Mouse (Mus musculus) forebrain, embryonic 12.5 days (tissue): ENCODE data around the gene Ezh1. TPM values are rescaled to one million over a fixed set of nuclear protein-coding genes. Genes with fewer than 3 reads are reported as not detected.
A peak's percentile ranks its signal among the peaks of the same experiment; 100 is the strongest.
"Not testable (repeated sequence)": the region's sequence is repeated elsewhere in the genome, so short reads cannot be mapped to it uniquely, and the experiment has no call there.

ENCODE experiments used
- ATAC-seq: fragments of 200-750 bp; cut with Nextera tagmentation; 2 replicates; pipeline ENCODE4 v1.8.0; 2017; ENCODE audit warnings: moderate TSS enrichment; ENCODE audit not compliant: low FRiP score
- H3K27ac ChIP-seq: fragments of 300-500 bp; sonication (generic); 2 replicates; pipeline ENCODE4 v1.5.1; 2016; ENCODE audit warnings: mild to moderate bottlenecking
- H3K27me3 ChIP-seq: fragments of 300-500 bp; sonication (generic); 2 replicates; pipeline ENCODE4 v1.6.1; 2016; ENCODE audit warnings: mild to moderate bottlenecking
- H3K36me3 ChIP-seq: fragments of 300-500 bp; sonication (generic); replicated peaks from 2 replicates; pipeline ENCODE4 v1.6.1; 2016; ENCODE audit warnings: mild to moderate bottlenecking
- H3K4me1 ChIP-seq: fragments of 300-500 bp; sonication (generic); 2 replicates; pipeline ENCODE4 v1.6.1; 2016
- H3K4me2 ChIP-seq: fragments of 300-500 bp; sonication (generic); 2 replicates; pipeline ENCODE4 v1.6.1; 2016; ENCODE audit warnings: mild to moderate bottlenecking, moderate library complexity
- H3K4me3 ChIP-seq: fragments of 300-500 bp; sonication (generic); replicated peaks from 2 replicates; pipeline ENCODE4 v1.5.1; 2016; ENCODE audit warnings: mild to moderate bottlenecking
- H3K9ac ChIP-seq: fragments of 300-500 bp; sonication (generic); 2 replicates; pipeline ENCODE4 v1.6.1; 2016; ENCODE audit warnings: mild to moderate bottlenecking
- H3K9me3 ChIP-seq: fragments of 300-500 bp; sonication (generic); 2 replicates; pipeline ENCODE4 v1.6.1; 2016
- WGBS: fragments of 180-500 bp; shearing (Covaris S2); methylation state at CpG from one replicate; pipeline ENCODE4 v1.1.7; 2016; 5-methylcytosine and 5-hydroxymethylcytosine counted together
- polyA plus RNA-seq: library from polyadenylated mRNA; unstranded; fragments of >200 nt; fragmentation: Nextera tagmentation; extraction: Ambion mirVana; gene quantifications from 2 replicates; pipeline ENCODE4 v1.2.1, GENCODE M21; 2016

Gene Ezh1
- polyA plus RNA-seq, 1 experiment from 2014 or later: 12.5 TPM

DNA sequence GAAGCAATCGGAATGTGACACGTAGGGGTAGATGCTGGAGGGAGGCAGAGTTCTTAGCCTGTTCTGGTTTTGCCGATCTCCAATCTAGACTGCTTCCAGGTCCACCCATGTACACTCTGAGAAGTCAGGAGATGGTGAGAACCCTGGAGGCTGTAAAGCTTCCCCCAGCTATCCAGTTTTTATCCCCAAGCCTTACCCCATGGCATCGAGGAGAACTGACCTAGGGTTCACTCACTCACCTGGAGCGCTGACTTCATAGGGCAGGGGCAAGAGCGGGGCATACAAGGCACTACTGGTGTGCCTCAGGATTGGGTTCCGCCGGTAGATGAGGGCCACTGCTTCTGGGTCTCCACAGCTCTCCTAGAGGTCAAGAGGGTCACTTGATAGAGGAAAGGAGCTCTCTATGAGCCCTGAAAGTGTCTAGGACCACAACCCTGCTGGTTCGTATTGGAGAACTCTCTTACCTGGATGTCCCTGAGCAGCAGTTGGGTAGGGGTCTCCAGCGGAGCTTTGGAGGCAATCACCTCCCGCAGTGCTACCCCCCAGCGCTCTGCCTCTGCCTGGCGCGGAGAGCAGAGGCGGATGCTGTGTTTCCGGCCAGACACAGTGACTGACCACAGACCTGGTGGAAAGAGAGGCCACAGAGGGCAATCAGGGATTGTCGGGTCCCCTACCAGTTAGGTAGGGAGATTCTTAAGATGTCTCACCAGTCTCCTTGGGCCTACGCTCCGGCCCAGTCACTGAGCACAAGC is 58.9 kb downstream of the Ezh1 start:
- no peak overlapping the region for H3K9ac ChIP-seq
- H3K27me3 ChIP-seq: peaks cover 83% of the 10 kb centered on the region
- H3K27ac ChIP-seq: no peak overlapping the region
- ATAC-seq: no peak
- peaks cover 48% of the 10 kb centered on the region for H3K4me1 ChIP-seq
- no peaks in the 10 kb centered on the region for H3K9me3 ChIP-seq
- H3K4me2 ChIP-seq: no peak overlapping the region
- peaks cover 17% of the 10 kb centered on the region for H3K36me3 ChIP-seq
- 41% methylated on average over 19 of the region's 19 CpGs for WGBS
- no peak overlapping the region for H3K4me3 ChIP-seq

DNA sequence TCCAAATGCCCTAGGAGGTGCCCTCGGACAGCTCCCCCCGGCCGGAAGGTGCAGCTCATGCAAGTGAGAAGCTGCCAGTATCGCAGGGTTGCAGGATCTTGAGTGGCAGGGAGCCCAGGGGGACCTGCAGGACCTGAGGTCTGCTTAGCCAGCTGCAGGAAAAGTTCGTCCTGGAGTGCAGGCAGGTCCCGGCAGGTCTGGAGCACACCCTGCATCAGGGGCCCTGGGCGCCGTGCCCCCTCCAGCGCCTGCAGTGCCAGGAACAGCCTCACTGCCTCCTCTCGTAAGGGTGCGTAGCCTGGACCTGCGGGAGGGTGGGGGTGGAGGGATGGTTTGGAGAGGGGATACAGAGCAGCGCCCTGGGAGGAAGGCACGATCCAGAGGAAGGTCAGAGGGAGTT is 59.9 kb downstream of the Ezh1 start:
- ATAC-seq: no peak

DNA sequence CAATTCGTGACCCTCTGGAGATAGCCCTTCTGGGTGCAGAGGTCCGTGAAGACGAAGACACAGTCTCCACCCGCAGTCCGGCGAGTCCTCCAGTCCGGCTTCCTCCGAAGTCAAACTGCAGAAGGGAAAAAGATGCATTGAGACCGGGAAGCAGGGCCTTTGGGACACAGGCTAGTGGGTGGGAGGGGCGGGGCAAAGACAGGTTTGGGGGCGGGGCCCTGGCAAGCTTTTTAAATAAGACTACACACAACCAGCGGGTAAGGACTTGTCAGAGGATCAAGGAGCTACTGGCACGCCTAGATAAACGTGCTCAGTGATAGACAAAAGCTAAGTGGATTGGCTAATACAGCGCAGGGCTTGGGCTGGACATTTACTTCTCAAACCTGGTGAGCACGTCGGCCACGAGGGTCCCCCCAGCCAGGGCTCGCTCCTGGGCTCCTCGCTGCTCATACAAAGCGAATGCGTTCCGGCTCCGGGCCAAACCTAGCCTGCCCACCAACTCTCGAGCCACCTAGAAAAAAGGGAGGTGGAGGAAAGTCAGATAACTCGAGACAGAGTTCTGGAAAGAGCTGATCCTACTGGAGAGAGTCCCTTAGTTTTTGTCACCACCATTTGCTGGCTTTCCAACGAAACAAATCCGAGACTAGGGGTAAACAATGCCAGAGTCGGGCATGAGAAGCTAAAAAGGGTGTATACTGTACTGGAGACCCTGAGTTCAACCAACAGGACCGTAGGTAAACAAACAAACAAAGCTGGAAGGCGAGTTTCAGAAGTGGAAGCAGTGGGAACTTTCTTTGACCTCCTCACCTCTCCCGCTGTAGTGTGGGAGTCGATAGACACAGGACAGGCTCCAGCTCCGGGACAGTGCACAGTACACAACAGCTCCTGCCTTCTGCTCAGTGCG is 61.3 kb downstream of the Ezh1 start:
- peak overlapping the region; percentile 31 for H3K4me3 ChIP-seq
- ATAC-seq: no peak
- 7% methylated on average over 35 of the region's 35 CpGs for WGBS
- no peaks in the 10 kb centered on the region for H3K9me3 ChIP-seq
- no peak overlapping the region for H3K27ac ChIP-seq
- H3K4me2 ChIP-seq: peak overlapping the region; percentile 50
- peaks cover 24% of the 10 kb centered on the region for H3K36me3 ChIP-seq
- peaks cover 91% of the 10 kb centered on the region for H3K27me3 ChIP-seq
- no peak overlapping the region for H3K9ac ChIP-seq
- peaks cover 29% of the 10 kb centered on the region for H3K4me1 ChIP-seq

More for the DNA sequence above, 59.9 kb downstream of the Ezh1 start:
- Histone ChIP-seq H3K4me2 (no peak overlapping the region), H3K9ac (no peak overlapping the region), H3K27ac (no peak overlapping the region), H3K27me3 (peaks cover 94% of the 10 kb centered on the region), H3K9me3 (no peaks in the 10 kb centered on the region), H3K36me3 (peaks cover 24% of the 10 kb centered on the region), H3K4me3 (no peak overlapping the region), H3K4me1 (peaks cover 39% of the 10 kb centered on the region)
- 40% methylated on average over 14 of the region's 14 CpGs for WGBS

DNA sequence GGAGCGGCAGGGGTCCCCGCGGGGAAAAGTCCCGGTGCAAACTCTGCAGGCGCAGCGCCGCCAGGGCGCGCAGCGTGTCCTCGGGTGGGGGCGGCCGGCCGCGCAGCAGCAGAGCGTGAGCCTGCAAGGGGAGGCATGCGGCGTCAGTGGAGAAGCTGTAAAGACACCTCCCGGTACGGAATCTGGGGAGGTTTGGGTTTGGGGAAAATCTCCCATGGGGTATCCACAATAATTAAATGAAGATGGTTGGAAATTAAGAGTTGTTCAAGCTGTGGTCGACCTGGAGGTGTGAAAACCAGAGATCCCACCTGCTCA is 62.0 kb downstream of the Ezh1 start:
- Histone ChIP-seq H3K27ac (no peak overlapping the region), H3K4me1 (peaks cover 23% of the 10 kb centered on the region), H3K9ac (0 out of 2 replicates have a peak overlapping the region, but pooled peaks have one; percentile 36), H3K4me3 (peak overlapping the region; percentile 31), H3K4me2 (peak overlapping the region; percentile 50), H3K9me3 (no peaks in the 10 kb centered on the region), H3K27me3 (peaks cover 85% of the 10 kb centered on the region), H3K36me3 (peaks cover 24% of the 10 kb centered on the region)
- 2% methylated on average over 21 of the region's 21 CpGs for WGBS
- no peak for ATAC-seq

DNA sequence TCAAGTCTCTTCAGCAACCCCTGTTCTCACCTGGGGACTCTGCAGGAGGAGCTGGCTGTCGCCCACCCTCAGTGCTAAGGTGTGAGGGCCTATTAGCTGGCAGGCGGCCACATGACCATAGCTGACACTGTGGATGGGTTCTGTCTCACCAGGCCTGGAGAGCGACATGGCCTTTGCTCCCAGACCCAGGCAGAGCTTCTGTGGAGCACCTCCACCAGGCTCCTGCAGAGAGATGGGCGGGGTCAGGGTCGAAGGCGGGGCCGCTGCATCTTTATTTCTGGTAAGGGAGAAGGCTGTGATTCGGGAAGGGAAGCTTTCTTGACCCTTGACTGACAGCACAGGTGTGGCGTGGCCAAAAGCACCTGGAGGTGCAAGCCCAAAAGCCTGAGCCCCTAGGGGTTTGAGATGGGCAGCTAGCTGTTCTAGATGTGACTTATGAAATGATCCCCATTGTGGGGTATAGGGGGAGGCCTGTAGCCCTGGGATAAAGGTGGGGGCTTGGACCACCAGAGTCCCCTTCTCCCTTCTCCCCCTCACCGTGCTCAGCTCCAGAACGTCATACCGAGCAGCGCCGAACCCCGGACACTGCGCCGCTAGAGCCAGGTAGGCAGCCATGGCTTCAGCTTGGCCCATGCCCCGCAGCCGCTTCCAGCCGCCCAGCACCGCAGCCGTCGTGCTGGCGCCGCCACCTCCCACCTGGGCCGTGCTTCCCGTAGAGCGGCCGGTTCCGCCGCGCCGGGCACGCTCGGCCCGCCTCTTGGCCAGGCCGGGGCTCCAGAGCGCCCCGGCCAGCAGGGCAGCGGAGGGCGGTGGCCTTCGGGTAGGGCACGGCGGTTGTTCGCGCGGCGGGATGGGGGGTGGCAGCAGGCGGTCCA is 62.5 kb downstream of the Ezh1 start:
- Histone ChIP-seq H3K4me3 (peak overlapping the region; percentile 31), H3K9ac (0 out of 2 replicates have a peak overlapping the region, but pooled peaks have one; percentile 36), H3K27ac (no peak overlapping the region), H3K27me3 (peaks cover 82% of the 10 kb centered on the region), H3K4me2 (peak overlapping the region; percentile 50), H3K36me3 (peaks cover 24% of the 10 kb centered on the region), H3K9me3 (no peaks in the 10 kb centered on the region), H3K4me1 (peaks cover 17% of the 10 kb centered on the region)
- ATAC-seq: no peak
- 9% methylated on average over 49 of the region's 49 CpGs for WGBS

DNA sequence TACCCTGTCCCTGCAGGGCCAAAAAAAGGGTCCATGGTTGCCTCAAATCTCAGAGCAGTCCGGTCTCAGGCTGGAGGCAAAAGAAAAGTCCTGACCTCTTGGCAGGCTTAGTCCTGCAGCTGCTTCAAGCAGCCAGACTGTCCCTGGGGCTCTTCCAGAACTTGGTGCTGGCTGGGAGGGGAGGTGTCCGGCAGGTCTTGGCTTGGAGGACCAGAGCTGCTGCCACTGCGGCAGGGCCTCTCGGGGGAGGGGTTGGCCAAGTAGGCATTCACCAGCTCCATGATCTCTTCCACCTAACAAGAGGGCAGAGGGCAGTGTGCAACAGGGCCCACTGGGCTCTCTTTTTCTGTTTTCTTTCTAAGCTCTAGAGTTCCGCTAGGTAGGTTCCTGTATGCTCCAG is 63.5 kb downstream of the Ezh1 start:
- Histone ChIP-seq H3K4me3 (no peak overlapping the region), H3K4me2 (no peak overlapping the region), H3K27ac (no peak overlapping the region), H3K27me3 (peaks cover 81% of the 10 kb centered on the region), H3K9me3 (no peaks in the 10 kb centered on the region), H3K4me1 (peaks cover 14% of the 10 kb centered on the region), H3K9ac (no peak overlapping the region), H3K36me3 (peaks cover 21% of the 10 kb centered on the region)
- ATAC-seq: no peak
- WGBS: 48% methylated on average over 5 of the region's 5 CpGs

DNA sequence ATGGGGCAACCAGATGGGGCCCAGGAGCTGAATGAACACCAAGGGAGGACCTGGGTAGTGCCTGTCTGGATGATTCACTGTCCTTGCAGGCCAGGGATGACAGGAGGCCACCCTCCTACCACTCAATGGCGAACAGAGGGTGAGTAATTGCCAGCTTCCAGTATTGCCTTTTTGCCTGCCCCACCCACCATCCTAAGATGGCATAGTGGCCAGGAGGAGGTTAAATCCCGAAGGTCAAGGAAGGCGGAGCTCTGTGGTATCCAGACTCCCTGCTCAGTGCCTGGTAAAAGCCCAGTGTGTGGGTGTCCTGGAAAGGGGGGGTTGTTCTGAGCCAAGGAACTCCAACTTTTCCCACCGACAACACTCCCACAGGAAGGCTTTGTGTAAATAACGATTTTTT is 64.0 kb downstream of the Ezh1 start:
- WGBS: 48% methylated on average over 5 of the region's 5 CpGs
- Histone ChIP-seq H3K27me3 (peaks cover 80% of the 10 kb centered on the region), H3K36me3 (peaks cover 17% of the 10 kb centered on the region), H3K27ac (no peak overlapping the region), H3K9me3 (no peaks in the 10 kb centered on the region), H3K4me1 (peaks cover 14% of the 10 kb centered on the region), H3K9ac (no peak overlapping the region), H3K4me3 (no peak overlapping the region), H3K4me2 (no peak overlapping the region)
- ATAC-seq: no peak

DNA sequence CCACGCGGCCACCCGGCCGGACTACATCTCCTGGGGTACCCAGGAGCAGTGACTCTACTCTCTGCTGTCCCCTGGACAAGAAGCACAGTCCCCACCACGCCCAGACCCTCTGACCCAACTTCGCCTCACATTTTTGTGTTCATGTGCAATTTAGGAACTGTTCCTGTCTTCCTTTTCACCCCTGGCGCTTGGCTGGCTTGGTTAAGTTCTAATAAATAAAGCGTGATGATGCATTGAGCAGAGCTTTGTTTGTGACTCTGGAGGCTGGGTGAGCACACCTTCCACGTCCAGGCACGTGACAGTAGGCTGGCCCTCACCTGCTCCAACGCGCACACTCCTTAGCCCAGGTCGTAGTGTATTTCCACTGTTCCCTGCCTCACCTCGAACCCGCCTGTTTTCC is 64.7 kb downstream of the Ezh1 start:
- Histone ChIP-seq H3K9ac (no peak overlapping the region), H3K36me3 (0 out of 2 replicates have a peak, but pooled peaks cover 12% of the 10 kb centered on the region), H3K4me3 (no peak overlapping the region), H3K9me3 (no peaks in the 10 kb centered on the region), H3K4me1 (peaks cover 14% of the 10 kb centered on the region), H3K4me2 (no peak overlapping the region), H3K27me3 (peaks cover 76% of the 10 kb centered on the region), H3K27ac (no peak overlapping the region)
- no peak for ATAC-seq
- 87% methylated on average over 15 of the region's 15 CpGs for WGBS

DNA sequence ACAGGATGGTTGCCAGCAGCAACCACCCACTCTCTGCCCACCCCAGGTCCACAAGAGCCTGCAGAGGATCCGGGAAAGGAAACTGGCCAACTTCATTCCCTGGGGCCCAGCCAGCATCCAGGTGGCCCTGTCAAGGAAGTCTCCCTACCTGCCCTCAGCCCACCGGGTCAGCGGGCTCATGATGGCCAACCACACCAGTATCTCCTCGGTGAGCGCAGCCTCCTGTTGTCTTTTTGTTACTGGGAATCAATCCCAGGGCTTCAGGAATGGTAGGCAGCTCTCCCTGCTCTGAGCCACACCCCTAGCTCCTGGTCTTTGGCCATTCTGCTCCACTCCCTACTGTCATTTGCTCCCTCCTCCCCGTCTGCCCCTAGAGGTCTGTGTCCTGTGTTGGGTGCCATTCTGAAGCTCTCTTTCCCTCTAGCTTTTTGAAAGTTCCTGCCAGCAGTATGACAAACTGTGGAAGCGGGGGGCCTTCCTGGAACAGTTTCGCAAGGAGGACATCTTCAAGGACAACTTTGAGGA is 65.2 kb downstream of the Ezh1 start:
- H3K4me1 ChIP-seq: peaks cover 18% of the 10 kb centered on the region
- H3K9me3 ChIP-seq, H3K9ac ChIP-seq, H3K4me3 ChIP-seq, H3K4me2 ChIP-seq, H3K36me3 ChIP-seq, ATAC-seq, H3K27ac ChIP-seq: not testable (repeated sequence)
- WGBS: 68% methylated on average over 8 of the region's 8 CpGs
- H3K27me3 ChIP-seq: peaks cover 76% of the 10 kb centered on the region

DNA sequence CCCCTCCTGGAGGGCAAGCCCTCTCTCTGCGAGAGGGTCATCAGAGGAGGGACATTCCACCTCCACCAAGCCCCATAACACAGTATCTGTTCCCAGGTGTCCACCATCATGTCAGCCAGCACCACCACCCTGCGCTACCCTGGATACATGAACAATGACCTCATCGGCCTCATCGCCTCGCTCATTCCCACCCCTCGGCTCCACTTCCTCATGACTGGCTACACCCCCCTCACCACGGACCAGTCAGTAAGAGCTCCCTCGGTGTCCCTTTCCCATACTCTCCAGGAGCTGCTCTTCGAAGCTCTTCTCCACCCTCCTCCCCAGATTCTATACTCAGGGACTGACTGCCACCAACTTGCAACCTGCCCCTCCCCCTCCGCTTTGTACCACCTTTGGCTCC is 66.1 kb downstream of the Ezh1 start:
- not testable (repeated sequence) for H3K27ac ChIP-seq, H3K4me2 ChIP-seq, H3K4me3 ChIP-seq, H3K9me3 ChIP-seq, H3K9ac ChIP-seq, ATAC-seq, H3K36me3 ChIP-seq
- Histone ChIP-seq H3K4me1 (peaks cover 26% of the 10 kb centered on the region), H3K27me3 (peaks cover 76% of the 10 kb centered on the region)
- 85% methylated on average over 10 of the region's 10 CpGs for WGBS

DNA sequence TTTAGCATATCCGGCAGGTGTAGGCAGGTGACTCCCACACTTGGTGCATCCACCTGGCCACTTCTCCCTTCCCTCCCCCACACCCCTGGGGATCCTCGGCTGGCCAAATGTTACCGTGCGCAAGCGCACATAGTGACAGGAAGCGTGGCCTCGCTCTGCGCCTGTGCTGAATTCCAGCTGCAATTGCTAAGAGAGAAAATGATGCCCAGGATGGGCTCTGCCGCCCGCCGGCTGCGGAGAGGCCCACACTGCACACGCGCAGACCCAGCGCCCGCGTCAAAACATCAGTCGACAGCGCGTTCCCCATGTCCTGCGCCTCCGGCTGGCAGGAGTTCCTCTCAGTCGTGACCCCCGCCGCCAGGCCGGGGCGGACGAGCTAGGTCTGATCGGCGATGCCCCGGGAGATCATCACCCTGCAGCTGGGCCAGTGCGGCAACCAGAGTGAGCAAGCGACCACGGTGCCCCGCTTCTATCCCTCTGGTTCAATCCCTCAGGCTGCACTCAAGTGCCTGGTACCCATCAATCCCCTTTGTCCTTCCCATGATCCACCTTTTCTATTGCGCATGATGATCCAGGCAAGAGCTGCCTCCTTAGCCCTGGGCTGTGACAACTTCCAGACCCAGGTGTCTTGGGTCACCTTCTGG is 70.4 kb downstream of the Ezh1 start, which contains the start of gene Tubg2:
TSS of gene Tubg2 (plus strand) at position 180 of the 644 bp plus-strand sequence.
- Histone ChIP-seq H3K9me3 (no peaks in the 10 kb centered on the region), H3K4me2 (peak within 1 kb of the TSS; percentile 68), H3K9ac (peak within 1 kb of the TSS; percentile 63), H3K4me1 (peaks cover 14% of the 10 kb centered on the region), H3K4me3 (peak within 1 kb of the TSS; percentile 42), H3K27ac (peak within 1 kb of the TSS; percentile 78), H3K27me3 (peaks cover 39% of the 10 kb centered on the region), H3K36me3 (no peaks in the 10 kb centered on the region)
- ATAC-seq: peak; percentile 84
- 2% methylated on average over 36 of the region's 36 CpGs for WGBS
